Comparison of ENCODE assay signal across 13 mouse cellular contexts in the genomic region with DNA sequence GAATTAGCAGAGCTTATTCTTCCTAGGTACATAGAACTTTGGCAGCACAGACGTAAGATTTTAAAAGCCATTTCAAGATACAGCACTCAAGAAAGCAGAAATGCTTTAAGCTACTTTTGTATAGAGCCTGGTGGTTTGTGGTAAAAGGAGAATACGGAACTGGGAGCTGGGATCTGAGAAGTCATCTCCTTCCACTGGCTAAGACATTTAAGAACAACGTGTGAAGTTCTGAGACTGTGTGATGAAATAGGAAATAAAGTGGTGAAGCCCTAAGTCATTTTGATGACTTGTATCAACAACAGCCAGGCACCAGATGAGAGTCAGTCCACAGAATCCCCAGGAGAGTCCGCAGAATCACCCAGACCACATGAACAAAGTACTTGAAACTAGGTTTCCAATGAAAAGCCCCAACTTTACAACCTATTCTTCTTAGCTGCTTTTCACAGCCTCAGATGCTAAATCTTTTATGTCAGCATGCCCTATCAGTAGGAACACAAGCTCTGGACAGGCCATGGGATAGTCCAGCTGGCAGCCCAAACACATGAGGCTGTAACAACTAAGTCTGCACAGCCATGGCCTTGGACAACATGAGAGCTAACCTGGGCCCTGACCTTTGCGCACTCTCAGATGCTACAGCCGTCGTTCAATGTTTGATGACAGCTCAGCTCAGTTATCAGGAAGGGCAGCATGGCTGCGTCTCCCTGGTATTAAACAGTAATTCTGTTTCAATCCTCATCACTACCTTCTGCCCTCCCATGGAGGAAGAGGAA.
DNase-seq lines count a peak whose midpoint lies in the region; ATAC-seq and TF ChIP-seq lines count a peak whose summit lies in the region.
"Had no signal": no experiment of that assay in that cellular context is flagged by ENCODE, and none has a peak within 500 bp of the region (broad histone marks: within the 10 kb centered on the region; RNA-seq: fewer than 3 reads in every experiment).

No protein-coding gene starts in this region.

- intact Hi-C loops in heart, adult 2 months (cut with DNase I): loop anchor here (1.0 to 10.0 kb wide), 3 partner anchors 177 to 367 kb away; a partner anchor contains a TSS

- ATAC-seq in liver, embryonic 13.5 days (ENCODE audit: low read depth): peak; percentile 34; the same call in 1 of the 2 replicates
- ATAC-seq: forebrain, embryonic 15.5 days; hindbrain, embryonic 16.5 days had no signal

- H3K27me3 ChIP-seq in heart, adult 2 months (ENCODE audit: control insufficient read depth, insufficient read depth, low read length): no peaks in the 10 kb centered on the region
- H3K27me3 ChIP-seq in liver, embryonic 13.5 days: no peaks in the 10 kb centered on the region
- no peaks in the 10 kb centered on the region for H3K27me3 ChIP-seq in splenic B cell, adult 2 months (ENCODE audit: control insufficient read depth, insufficient read depth, low read length, poor library complexity, severe bottlenecking)
- H3K27me3 ChIP-seq: forebrain, embryonic 15.5 days; kidney, embryonic 15.5 days; midbrain, embryonic 12.5 days had no signal

- no peak overlapping the region for H3K4me3 ChIP-seq in heart, adult 2 months
- H3K4me3 ChIP-seq in liver, embryonic 13.5 days (replicated peaks): no peak overlapping the region
- no peak overlapping the region for H3K4me3 ChIP-seq in layer of hippocampus, adult 2 months
- H3K4me3 ChIP-seq: forebrain, embryonic 15.5 days; kidney, embryonic 15.5 days; midbrain, embryonic 12.5 days had no signal

- peaks cover 2% of the 10 kb centered on the region for H3K4me1 ChIP-seq in heart, adult 2 months (ENCODE audit: control insufficient read depth, insufficient read depth, low read length)
- peaks cover 16% of the 10 kb centered on the region for H3K4me1 ChIP-seq in liver, embryonic 13.5 days (replicated peaks)

- no peaks in the 10 kb centered on the region for H3K9me3 ChIP-seq in liver, embryonic 13.5 days (replicated peaks)
- H3K9me3 ChIP-seq: forebrain, embryonic 15.5 days; kidney, embryonic 15.5 days; midbrain, embryonic 12.5 days had no signal

- H3K79me2 ChIP-seq in heart, adult 2 months (replicated peaks; ENCODE audit: control insufficient read depth, insufficient read depth, low read length): no peaks in the 10 kb centered on the region

- peak; percentile 89 for DNase-seq in heart, adult 11 months
- no peak for DNase-seq in heart, adult 2 months
- peak; percentile 15 to 18 for DNase-seq in spleen, postnatal 36 days (ENCODE audit: low spot score in 2 of 2)
- DNase-seq in spleen, adult 18-20 months: no peak
- DNase-seq in liver, embryonic 13.5 days: no peak
- peak; percentile 36 for DNase-seq in splenic B cell, adult 2 months (ENCODE audit: low read depth, low spot score)
- DNase-seq in frontal cortex, adult 2 months (ENCODE audit: extremely low spot score in 1 of 2, low spot score in 1 of 2): no peak
- no peak for DNase-seq in layer of hippocampus, adult 2 months (ENCODE audit: low spot score in 2 of 2)
- DNase-seq: right cerebral cortex, postnatal 25 days had no signal

- no peak overlapping the region for H3K4me2 ChIP-seq in liver, embryonic 13.5 days
- H3K4me2 ChIP-seq: forebrain, embryonic 15.5 days; kidney, embryonic 15.5 days; midbrain, embryonic 12.5 days had no signal

- WGBS in heart, adult 2 months: 58% methylated on average over 8 of the region's 8 CpGs
- 57% methylated on average over 8 of the region's 8 CpGs for WGBS in liver, embryonic 13.5 days (ENCODE audit: insufficient replicate concordance)

- H3K9ac ChIP-seq in heart, adult 2 months (ENCODE audit: low read depth, low read length): no peak overlapping the region
- no peak overlapping the region for H3K9ac ChIP-seq in liver, embryonic 13.5 days
- H3K9ac ChIP-seq: forebrain, embryonic 15.5 days; kidney, embryonic 15.5 days; midbrain, embryonic 12.5 days had no signal

- TF ChIP-seq CTCF in heart, adult 2 months (IDR thresholded peaks at IDR 0.05): no peak
- TF ChIP-seq CTCF in layer of hippocampus, adult 2 months (conservative IDR thresholded peaks at IDR 0.05): no peak

- H3K36me3 ChIP-seq in heart, adult 2 months (ENCODE audit: control insufficient read depth, insufficient read depth, low read length): 0 out of 2 replicates have a peak, but pooled peaks cover 3% of the 10 kb centered on the region
- H3K36me3 ChIP-seq in liver, embryonic 13.5 days: peaks cover 15% of the 10 kb centered on the region
- peaks cover 6% of the 10 kb centered on the region for H3K36me3 ChIP-seq in splenic B cell, adult 2 months (ENCODE audit: control insufficient read depth, insufficient read depth, low read length, poor library complexity, severe bottlenecking)

- no peak overlapping the region for H3K27ac ChIP-seq in heart, adult 2 months
- no peak overlapping the region for H3K27ac ChIP-seq in liver, embryonic 13.5 days
- H3K27ac ChIP-seq in layer of hippocampus, adult 2 months: no peak overlapping the region
- H3K27ac ChIP-seq: forebrain, embryonic 15.5 days; kidney, embryonic 15.5 days; midbrain, embryonic 12.5 days had no signal

- TF ChIP-seq POLR2A in heart, adult 2 months (IDR thresholded peaks at IDR 0.05; ENCODE audit: insufficient read depth, low read depth, low read length): no peak

- no peak for TF ChIP-seq EP300 in heart, adult 2 months (IDR thresholded peaks at IDR 0.05; ENCODE audit: insufficient read depth, low read depth, low read length)

Comparison
In these comparisons a context has a peak if more than half of its experiments do, and no peak if none do; other contexts are left out.
1. DNase-seq: peak in heart, adult 11 months (single experiment), spleen, postnatal 36 days (2 of 2) and splenic B cell, adult 2 months (single experiment); none in heart, adult 2 months (0 of 2), spleen, adult 18-20 months (0 of 2), liver, embryonic 13.5 days (single experiment), frontal cortex, adult 2 months (0 of 2) and layer of hippocampus, adult 2 months (0 of 2).